Comparison of ENCODE assay signal across 8 mouse cellular contexts in genomic region chr3:116507772-116508351, GRCm38 (mm10). TPM values are rescaled to one million over a fixed set of nuclear protein-coding genes. Genes with fewer than 3 reads are reported as not detected.
A peak's percentile ranks its signal among the peaks of the same experiment; 100 is the strongest.
DNase-seq lines count a peak whose midpoint lies in the region; ATAC-seq lines count a peak whose summit lies in the region.

Gene Rtca, minus strand, starts transcription at chr3:116508208.

- peak within 1 kb of the TSS; percentile 69 for H3K4me2 ChIP-seq in hindbrain, embryonic 11.5 days (replicated peaks; ENCODE audit: low read depth, low read length)

- DNase-seq in MN1 (ENCODE audit: low spot score), result peak; percentile 97
- peak; percentile 98 for DNase-seq in cerebellum, adult 9-10 months
- peak; percentile 94 to 99 for DNase-seq in frontal cortex, adult 2 months (ENCODE audit: extremely low spot score in 1 of 2, low spot score in 1 of 2)
- DNase-seq in hindbrain, embryonic 11.5 days (ENCODE audit: low spot score), result peak; percentile 100
- peak; percentile 99 for DNase-seq in layer of hippocampus, postnatal 10 days (ENCODE audit: low spot score in 2 of 2)
- DNase-seq in lung, postnatal 10 days, result peak; percentile 98
- peak; percentile 98 for DNase-seq in ovary, postnatal 36 days (ENCODE audit: low spot score)
- DNase-seq in thymus, postnatal 25 days, result peak; percentile 96

- H3K4me3 ChIP-seq in hindbrain, embryonic 11.5 days (ENCODE audit: low read depth, low read length), result peak within 1 kb of the TSS; percentile 85

- H3K27ac ChIP-seq in hindbrain, embryonic 11.5 days (ENCODE audit: low read depth, low read length), result peak within 1 kb of the TSS; percentile 49

- H3K9me3 ChIP-seq in hindbrain, embryonic 11.5 days (ENCODE audit: control insufficient read depth, low read length), result no peaks in the 10 kb centered on the region

- no peaks in the 10 kb centered on the region for H3K27me3 ChIP-seq in hindbrain, embryonic 11.5 days (ENCODE audit: control insufficient read depth, insufficient read depth, low read length)

- peak; percentile 93 for ATAC-seq in hindbrain, embryonic 11.5 days (ENCODE audit: low FRiP score)

- peaks cover 4% of the 10 kb centered on the region; the same call in 1 of the 2 replicates for H3K4me1 ChIP-seq in hindbrain, embryonic 11.5 days (replicated peaks; ENCODE audit: control insufficient read depth, insufficient read depth, low read length)

- 0% methylated on average over 38 of the region's 44 CpGs for WGBS in hindbrain, embryonic 11.5 days

- H3K36me3 ChIP-seq in hindbrain, embryonic 11.5 days (ENCODE audit: control insufficient read depth, insufficient read depth, low read length), result peaks cover 2% of the 10 kb centered on the region; the same call in 1 of the 2 replicates

- peak within 1 kb of the TSS; percentile 84 for H3K9ac ChIP-seq in hindbrain, embryonic 11.5 days (ENCODE audit: low read depth, low read length)

RNA-seq across cellular contexts. Expression of gene Rtca, which starts in this region (rescaled TPM):
- 84.2 and 86.5 TPM in 2 replicates for polyA plus RNA-seq in frontal cortex, adult 2 months (2012; rRNA removed)
- 123 and 132 TPM in 2 replicates for polyA plus RNA-seq in hindbrain, embryonic 11.5 days (2014; fragmentation: Nextera tagmentation; extraction: Ambion mirVana)
- total RNA-seq in layer of hippocampus, postnatal 10 days (2021), result 10 to 100 TPM; 68.1 to 70.0 TPM

Comparison
In these comparisons a context has a peak if more than half of its experiments do, and no peak if none do; other contexts are left out.
1. Peak in every context shown above with its lines: DNase-seq, ATAC-seq, H3K4me3 ChIP-seq and H3K27ac ChIP-seq.